Mouse (Mus musculus) urinary bladder, postnatal 36 days (tissue): ENCODE measurements around the gene Anp32a.

Source experiments
- DNase-seq, 2 experiments: peaks; one replicate each; pipeline ENCODE4 v3.0.0; 2022; ENCODE audit warnings: low spot score in 2 of 2, mixed read lengths in 1 of 2

Anp32a gene

DNA sequence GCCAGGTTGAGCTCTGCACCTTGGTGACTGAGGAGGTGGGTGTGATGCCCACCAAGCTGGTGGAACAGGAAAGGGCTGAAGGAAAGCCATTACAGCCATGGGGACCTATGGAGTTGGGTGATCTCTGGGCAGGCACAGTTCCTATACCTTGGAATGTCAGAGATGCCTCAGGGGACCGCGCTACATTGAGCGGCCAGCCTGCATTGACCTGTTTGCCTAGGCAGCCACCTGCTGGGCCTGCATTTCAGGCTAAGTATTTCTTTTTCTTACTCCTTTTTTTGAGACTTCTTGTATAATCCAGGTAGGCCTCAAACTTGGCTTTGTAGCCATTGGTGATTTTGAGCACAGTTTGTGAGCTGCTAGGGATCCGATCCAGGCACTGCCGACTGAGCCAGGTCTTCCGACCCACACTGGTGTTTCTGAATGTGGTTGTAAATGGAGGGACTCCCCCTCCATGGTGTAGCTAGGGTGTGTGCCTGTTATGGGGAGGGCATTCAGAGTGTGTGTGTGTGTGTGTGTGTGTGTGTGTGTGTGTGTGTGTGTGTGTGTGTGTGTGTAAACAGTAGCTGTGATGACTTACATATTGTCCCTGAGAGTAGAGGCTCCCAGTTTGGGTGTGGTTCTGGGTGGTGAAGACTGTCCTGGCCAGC is 27.3 kb downstream of the Anp32a start:
- no peak for DNase-seq

DNA sequence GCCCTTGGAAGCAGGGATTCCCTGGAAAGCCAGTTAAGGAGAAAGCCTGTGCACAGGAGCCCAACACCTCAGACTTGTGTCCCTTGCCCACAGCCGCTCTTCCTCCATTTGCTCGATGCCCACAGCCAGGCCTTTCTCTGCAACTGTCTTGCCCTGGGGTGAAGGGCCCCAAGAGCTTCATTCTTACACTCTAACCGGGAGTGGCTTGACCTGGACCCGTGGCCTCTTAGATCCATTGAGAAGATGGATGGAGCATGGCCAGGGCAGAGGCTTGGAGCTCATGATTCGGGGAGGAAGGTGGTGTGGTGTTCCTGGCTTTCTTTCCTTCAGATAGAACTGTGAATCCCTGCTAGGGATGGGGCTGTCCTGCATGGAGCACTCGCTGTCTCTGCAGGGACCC is 28.1 kb downstream of the Anp32a start:
- no peak for DNase-seq

DNA sequence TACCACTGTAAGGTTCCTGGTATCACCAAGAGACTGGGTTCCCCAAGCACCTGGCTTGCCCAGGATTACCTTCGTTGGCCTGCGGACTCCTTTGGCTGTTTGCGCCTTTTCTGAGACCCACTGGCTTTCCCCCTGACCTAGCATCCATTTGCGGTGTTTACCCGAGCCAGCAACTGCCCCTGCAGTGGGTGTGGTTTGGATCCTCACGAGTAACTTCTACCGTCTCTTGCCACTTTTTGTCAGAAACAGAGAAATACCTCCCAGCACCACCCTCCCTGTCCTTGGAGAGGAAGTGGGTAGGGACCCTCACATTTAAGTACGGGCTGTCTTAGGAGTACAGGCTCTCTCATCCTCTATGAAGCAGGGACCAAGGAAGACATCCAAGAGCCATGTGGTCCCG is 29.1 kb downstream of the Anp32a start:
- DNase-seq: no peak

DNA sequence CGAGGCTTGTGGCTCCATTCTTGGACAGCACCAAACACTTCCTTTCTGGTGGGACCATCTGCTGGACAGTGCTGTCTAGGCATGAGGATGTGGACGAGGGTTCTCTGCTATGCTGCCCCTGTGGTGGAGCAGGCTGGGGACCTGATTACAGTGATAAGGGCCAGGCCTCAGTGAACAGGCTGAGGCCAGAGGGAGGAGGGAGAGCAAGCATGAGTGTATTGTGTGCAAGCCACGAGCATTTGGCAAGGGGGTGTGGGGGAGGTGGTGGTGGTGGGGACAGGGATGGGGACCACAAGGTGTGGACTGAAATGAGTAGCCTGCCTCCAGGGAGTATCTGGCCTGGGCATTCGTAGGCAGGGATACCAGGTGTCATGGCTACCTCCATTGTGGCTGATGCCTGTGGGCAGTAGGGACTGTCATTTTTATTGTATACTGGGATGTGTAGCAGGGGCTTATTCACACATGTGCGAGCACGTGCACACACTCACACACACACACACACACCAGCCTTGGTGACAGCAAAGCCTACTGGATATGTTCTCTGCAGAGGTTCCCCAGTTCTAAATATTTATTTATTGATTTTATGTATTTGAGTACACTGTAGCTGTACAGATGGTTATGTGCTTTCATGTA is 29.7 kb downstream of the Anp32a start:
- no peak for DNase-seq

DNA sequence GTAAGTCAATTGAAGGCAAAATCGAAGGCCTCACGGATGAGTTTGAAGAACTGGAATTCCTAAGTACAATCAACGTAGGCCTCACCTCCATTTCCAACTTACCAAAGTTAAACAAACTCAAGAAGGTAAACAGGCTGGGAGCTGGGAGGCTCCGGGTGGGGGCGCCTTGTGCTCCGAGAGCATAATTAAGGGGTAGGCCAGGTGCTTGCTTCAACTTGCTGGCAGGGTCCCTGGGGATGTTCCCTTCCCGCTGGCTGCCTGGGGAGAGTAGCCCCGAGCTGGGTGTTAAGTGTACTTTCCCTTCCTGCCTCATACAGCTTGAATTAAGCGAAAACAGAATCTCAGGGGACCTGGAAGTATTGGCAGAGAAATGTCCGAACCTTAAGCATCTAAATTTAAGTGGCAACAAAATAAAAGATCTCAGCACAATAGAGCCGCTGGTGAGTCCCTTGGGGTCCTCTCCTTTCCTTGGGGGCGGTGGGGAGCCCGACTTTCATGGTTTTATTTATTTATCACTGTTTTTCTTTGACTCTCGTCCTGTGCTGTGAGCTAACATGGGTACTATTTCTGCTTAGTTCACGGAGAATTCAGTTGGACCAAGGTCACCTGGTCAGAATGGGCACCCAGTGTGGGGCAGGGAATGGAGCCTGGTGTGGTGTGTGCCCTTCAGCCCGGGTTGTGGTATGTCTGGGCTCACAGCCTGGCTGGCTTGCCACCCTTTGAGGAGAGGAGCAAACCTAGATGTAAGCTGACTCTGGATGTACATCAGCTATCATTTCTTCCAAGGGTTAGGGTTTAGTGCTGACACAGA is 30.9 kb downstream of the Anp32a start:
- no peak for DNase-seq

DNA sequence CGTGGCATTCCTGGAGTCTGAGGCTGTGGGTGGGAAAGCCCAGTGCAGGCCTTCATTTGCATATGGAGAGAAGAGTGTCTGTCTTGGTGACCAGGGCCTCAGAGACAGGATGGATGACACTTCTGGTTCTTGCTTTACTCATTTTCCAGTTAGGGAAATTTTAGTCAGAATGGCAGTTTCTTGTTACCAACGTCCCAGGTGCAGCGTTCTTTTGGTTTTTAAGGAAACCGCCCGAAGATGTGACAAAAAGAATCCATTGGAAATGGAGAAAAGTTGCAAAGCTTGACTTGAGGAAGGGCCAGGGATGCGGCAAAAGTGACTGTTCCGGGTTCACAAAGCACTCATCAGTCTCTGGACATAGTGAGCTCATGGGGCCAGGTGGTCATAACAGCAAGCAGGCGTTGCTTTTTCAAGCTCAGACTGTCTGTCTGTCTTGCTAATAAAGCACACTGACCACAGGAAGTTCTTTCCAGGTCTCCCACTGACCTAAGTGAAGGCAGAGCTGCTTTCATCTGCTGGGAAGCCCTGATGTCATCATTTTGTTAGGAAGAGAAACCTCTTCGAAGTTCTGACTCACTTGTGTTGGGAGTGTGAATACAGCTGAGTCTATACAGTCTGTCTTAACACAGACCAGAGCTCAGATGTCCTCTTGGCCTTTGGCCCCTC is 31.6 kb downstream of the Anp32a start:
- DNase-seq: no peak

DNA sequence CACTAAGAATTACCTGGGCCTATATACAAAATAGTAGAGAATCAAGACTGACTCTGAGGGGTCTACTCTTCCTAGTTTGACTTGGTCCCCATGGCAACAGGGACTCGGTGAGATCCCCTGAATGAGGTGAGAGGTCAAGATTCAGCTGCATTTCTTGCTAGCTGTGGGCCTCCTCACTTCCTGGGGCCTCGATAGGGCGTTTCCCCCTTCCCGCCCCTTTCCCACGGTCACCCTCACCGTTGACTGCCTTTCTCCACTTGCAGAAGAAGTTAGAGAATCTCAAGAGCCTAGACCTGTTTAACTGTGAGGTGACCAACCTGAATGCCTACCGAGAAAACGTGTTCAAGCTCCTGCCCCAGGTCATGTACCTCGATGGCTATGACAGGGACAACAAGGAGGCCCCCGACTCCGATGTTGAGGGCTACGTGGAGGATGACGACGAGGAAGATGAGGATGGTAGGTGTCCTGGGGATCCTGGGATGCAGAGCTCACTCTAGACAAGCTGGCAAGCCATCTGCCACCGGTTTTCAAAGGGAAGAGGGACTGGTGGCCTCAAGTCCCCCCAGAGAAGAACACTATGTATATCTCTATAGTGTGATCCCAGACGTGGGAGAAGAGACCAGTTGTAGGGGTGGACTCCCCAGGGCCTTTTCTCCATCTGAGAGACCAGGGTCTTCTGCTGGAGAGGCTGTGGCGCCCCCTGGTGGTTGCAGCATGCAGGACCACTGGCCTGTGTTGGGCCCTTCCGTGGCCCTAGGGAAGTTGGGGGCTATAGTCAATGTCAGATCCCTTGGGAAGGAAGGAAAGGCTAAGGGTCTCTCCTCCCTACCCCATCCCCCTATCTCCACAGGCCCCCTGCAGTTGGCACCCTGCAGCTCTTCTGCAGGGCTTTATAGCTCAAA is 32.4 kb downstream of the Anp32a start:
- peak in 1 of 2 experiments; percentile 65 for DNase-seq

DNA sequence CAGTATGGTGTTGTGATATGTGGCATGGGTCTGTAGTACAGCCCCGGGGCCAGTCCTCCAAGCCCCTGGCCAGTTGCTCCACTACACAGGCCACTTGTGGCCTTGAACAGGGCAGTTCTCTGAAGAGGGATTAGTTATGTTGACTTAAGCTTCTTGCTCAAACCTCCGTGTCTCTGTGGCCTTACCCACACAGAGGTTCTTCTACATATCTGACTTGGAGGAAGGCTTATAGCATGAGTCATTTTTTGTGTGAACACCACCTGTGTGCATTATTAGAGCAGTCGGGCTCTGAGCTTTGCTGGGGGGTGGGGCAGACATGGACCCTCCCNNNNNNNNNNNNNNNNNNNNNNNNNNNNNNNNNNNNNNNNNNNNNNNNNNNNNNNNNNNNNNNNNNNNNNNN is 33.2 kb downstream of the Anp32a start:
- DNase-seq: no peak

DNA sequence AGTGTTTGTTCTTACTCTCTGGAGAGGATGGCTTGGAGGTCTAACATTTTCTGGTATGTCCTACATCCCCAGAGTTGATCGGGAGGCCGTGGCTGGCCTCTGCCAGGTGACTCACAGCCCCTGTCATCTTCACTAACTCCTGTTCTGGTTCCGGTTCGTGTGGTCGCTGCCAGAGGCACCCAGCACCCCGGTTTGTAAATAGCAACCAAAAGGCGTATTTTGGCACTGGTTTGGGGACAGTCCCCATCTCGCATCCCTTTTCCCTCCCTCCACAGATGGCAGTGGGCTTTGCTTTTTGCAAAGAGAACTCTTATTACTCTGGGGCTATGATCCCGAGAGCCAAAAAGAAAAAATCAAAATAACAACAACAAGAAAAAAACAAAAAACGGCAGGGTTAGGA is 36.8 kb downstream of the Anp32a start:
- DNase-seq: no peak

DNA sequence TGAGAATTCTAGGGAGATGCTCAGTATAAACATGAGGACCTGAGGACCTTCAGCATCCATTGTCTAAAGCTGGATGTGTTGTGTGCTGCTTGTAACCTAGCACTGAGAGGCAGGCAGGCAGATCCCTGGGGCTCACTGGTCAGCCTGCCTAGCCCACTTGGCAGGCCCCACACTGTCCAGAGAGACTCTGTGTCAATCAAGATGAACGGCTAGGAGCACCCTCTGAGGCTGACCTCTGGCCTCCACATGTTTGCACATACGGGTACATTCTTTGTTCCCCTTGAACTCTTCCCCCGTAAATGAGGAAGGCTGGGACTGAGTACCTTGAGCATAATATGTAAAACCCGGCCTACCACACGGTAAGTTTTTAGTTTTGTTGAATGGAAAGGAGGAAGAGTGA is 39.3 kb downstream of the Anp32a start:
- DNase-seq: no peak

DNA sequence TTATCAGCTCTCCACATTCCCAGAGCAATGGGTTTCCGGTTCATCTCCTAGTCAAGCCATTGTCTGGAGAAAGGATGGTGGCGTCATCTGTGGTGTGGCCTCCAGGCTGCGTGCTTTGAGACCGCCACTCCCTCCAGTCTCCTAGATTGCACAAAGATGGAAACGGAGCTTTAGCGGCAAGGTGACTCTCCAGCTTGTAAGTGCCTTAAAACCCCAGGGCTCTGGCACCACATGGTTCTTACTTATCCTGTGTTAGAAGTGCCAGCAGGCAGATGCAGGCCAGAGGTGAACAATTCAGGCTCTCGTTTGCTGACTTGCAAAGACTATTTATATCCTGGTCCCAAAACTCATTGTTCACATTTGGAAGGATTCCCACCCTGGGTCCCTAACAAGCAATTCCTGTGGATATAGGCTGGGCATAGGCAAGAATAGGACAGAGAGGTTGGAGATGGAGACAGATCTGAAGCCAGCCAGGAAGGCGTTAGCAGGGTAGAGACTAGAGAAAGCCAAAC is 40.4 kb downstream of the Anp32a start:
- no peak for DNase-seq

DNA sequence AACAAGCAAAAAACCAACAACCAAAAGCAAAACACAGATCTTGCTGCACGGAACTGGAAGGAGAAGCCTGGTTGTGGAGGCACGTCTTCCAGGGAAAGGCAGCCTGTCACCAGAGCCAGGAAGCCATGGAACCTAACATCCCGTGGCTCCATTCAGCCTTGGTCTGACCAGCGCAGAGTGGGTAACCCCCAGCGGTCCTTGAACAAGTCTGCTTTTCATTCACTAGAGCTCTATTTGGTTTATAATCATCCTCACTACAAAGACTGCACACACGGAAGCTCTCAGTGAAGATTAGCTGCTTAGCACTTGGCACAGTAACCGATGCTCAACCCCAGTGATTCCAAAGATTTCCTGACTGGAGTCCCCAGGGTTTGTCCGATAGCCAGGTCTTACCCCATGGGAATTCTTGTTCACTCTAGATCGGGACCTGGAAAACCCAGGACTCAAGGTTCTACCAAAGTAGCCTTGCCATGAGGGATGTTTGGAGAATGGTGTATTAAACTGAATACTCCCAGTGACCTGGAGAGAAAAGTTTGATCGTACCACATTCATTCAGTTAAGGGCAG is 41.5 kb downstream of the Anp32a start:
- DNase-seq: no peak

DNA sequence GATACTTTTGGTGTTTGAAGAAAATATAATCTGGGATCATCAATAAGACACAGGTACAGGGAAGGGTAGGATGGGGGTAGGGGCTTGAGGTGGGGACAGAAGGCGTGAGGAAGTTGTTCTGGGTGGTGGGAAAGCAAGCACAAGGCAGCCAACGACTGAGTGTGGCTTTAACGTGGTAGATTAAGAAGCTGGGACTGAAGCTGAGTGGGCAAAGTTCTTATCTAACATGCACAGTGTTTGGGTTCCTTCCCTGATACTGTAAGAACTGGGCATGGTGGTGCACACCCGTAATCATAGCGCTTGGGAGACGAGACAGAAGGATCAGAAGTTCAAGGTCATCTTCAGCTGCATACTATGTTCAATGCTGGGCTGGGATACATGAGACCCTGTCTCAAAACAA is 44.0 kb downstream of the Anp32a start:
- no peak for DNase-seq

DNA sequence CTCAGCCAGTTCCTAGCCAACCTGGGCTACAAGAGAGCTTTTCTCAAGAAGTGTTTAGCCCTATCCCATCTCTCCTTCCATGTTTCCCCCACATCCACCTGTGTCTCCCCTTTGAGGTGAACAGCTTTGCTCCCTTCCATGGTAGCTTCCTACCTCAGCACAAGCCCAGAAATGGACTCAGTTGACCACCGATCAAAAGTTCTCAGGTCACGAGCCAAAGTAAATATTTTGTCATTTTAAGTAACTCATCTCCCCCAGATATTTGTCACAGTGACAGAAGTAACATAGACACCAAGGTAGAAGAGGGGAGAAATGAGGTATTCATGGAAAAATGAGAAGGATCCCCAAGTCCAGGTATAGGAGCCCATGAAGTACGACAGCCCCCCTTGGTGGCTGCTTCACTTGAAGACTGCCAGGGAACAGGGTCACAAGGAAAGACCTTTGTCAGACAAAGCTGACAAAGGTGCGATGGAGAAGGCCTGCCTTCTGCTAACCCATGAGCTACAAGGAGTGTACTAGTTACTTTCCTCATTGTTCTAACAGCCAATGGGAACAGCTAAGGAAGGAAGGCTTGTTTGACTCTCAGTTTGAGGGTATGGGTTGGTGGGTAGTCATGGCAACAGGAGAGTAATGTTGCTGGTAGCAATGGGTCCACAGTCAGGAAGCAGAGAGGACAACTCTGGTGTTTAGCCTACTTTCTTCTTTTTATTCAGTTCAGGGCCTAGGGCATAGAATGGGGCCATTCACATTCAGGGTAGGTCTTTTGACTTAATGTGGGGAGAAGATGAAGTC is 44.8 kb downstream of the Anp32a start:
- DNase-seq: no peak

DNA sequence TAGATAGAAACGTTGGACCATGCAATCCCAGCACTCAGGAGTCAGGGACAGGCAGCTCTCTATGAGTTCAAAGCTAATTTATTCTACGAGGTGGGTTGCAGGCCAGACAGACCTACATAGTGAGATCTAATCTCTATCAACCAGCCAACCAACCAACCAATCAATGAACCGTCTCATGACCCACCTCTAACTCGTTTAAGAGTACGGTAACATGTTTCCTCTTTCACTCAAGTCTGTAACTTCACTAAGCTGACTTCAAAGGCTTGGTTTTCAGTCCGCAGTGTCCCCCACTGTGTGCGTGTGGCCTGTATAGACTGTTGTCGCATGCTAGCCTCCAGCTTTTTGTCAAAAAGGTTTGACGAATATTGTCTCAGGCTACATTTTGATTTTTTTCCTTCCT is 48.6 kb downstream of the Anp32a start:
- no peak for DNase-seq

DNA sequence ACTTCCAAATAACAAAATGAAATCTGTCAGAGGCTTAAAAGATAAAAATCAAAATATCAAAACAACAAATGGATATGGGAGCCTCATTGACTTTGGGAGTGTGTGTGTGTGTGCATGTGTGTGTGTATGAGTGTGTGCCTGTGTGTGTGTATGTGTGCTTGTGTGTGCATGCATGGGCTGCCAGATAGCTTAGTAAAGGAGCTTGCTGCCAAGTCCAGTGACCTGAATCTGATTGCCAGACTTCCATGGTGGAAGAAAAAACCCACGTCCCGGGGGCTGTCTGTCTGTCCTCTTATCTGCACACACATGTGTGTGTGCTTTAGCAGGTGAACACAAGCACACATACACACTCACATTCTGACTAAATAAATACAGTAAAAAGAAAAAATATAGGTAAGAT is 52.4 kb downstream of the Anp32a start:
- DNase-seq: no peak

DNA sequence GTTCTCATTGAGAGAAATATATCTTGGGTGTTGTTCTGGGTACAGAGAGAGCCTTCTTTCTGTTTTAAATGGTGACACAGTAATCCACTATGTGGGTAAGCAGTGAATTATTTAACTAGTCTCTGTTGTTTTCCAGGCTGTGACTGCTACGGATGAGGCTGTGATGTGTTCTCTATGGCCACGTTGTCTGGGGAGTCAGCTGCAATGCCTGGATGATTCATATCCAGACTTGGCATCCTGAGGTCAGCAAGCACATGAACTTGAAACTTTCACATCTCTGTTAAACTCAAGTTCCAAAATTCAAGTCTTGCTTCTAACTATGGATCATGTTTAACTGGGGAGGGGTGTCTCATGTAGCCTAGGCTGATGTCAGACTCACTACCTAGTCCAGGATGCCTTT is 53.1 kb downstream of the Anp32a start:
- no peak for DNase-seq

DNA sequence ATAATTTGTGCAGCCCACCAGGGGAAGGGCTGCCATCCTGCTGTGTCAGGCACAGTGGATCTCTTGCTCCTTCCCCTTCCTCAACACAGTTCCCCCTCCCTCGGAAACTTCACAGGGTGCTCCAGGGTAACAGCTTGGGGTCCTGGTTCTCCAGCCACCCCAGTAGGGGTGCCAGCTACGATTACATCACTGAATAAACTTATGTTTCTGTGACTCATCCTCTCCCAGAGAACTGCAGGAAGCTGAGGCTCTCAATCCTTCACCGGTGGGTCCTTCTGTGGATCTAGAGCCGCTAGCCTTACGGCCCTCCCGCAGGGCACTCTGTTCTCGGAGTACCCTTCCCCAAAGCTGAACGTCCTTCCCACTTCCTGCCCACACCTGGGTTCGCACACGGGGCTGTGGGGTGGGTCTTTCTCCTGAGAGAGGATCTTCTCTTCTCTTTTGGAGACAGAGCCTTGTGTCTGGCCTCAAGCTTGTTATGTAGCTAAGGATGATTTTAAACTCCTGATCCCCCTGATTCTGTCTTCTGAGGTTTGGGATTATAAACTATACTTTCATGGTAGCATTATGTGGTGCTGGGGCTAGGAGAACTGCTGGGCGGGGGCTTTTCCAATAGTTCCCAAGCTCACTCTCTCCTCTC is 59.6 kb downstream of the Anp32a start:
- DNase-seq: no peak

DNA sequence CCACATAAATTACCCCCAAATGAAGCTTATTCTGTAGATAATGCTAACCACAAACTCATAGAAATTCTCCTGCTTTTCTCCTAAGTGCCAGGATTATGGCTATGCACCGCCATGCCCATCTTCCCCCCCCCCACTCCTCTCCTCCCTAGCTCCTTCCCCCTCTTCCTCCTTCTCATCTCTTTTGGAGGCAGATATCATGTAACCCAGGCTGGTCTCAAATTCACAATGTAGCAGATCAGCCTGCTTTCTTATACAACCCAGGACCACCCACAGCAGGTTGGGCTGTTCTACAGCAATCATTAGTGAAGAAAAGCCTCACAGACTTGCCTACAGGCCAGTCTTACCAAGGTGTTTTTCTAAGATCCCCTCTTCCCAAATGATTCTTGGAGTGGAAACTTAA is 60.5 kb downstream of the Anp32a start:
- no peak for DNase-seq
